Mouse (Mus musculus): ENCODE data around the gene R3hdm1. TPM values are rescaled to one million over a fixed set of nuclear protein-coding genes. Genes with fewer than 3 reads are reported as not detected.
A peak's percentile ranks its signal among the peaks of the same experiment; 100 is the strongest.
"Not testable (repeated sequence)": the region's sequence is repeated elsewhere in the genome, so short reads cannot be mapped to it uniquely, and the experiment has no call there.

Gene R3hdm1
- polyA plus RNA-seq, 1 experiment, result 151 TPM

GRCm38 (mm10) chr1:128243996-128244726 lies 141.1 kb downstream of the R3hdm1 start:
- peak overlapping the region; percentile 78 for H3K4me3 ChIP-seq (ENCODE audit: low read depth, low read length)
- peak overlapping the region; percentile 68 for H3K9ac ChIP-seq (ENCODE audit: low read depth, poor library complexity, severe bottlenecking)
- H3K9me3 ChIP-seq (replicated peaks; ENCODE audit: control insufficient read depth, insufficient read depth, low read length, poor library complexity, severe bottlenecking), result no peaks in the 10 kb centered on the region
- H3K4me1 ChIP-seq (ENCODE audit: control insufficient read depth, insufficient read depth, low read length), result no peaks in the 10 kb centered on the region
- H3K27ac ChIP-seq (ENCODE audit: insufficient read depth, low read length), result 0 out of 2 replicates have a peak overlapping the region, but pooled peaks have one; percentile 4
- TF ChIP-seq EP300 (IDR thresholded peaks at IDR 0.05; ENCODE audit: insufficient read depth, low read depth, low read length) (no peak), CTCF (IDR thresholded peaks at IDR 0.05; ENCODE audit: low read depth, low read length) (no peak), POLR2A (IDR thresholded peaks at IDR 0.05; ENCODE audit: insufficient read depth, low read length) (peak; percentile 48)
- H3K36me3 ChIP-seq (ENCODE audit: control insufficient read depth, insufficient read depth, low read length, poor library complexity, severe bottlenecking), result no peaks in the 10 kb centered on the region
- H3K27me3 ChIP-seq (ENCODE audit: control insufficient read depth, insufficient read depth, low read length, poor library complexity, severe bottlenecking), result no peaks in the 10 kb centered on the region

DNA sequence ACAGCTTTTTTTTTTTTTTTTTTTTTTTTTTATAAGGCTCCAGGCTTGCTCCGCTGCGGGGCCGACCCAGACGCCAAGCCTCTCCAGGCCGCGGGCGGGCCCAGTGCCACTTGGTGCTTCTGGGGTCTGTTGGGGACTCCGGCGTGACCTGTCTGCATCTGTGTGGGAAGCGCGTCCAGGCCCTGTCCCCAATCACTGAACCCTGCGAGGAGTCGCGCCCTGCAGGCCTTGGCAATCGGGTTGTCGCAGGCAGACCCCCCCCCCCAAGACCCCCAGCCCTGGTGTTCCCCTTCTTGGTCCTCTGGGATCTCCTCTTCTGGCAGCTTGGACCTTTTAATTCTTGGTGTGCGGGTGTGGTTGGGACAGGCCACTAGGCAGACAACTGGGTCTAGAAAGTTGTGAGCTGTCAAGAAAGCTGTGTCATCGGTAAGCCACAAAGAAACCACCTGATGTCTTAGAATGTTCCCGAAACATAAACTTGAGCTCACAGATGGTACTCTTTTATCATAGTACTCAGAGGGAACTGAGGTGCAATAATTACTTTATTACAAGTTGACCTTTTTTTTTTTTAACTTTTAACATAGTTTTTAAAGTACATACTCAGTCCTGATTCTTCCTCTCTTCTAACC lies 141.7 kb downstream of the R3hdm1 start:
- no peaks in the 10 kb centered on the region for H3K36me3 ChIP-seq (ENCODE audit: control insufficient read depth, insufficient read depth, low read length, poor library complexity, severe bottlenecking)
- H3K9me3 ChIP-seq (replicated peaks; ENCODE audit: control insufficient read depth, insufficient read depth, low read length, poor library complexity, severe bottlenecking), result no peaks in the 10 kb centered on the region
- TF ChIP-seq EP300 (IDR thresholded peaks at IDR 0.05; ENCODE audit: insufficient read depth, low read depth, low read length), result no peak
- TF ChIP-seq POLR2A (IDR thresholded peaks at IDR 0.05; ENCODE audit: insufficient read depth, low read length), result no peak
- no peak for TF ChIP-seq CTCF (IDR thresholded peaks at IDR 0.05; ENCODE audit: low read depth, low read length)
- no peaks in the 10 kb centered on the region for H3K27me3 ChIP-seq (ENCODE audit: control insufficient read depth, insufficient read depth, low read length, poor library complexity, severe bottlenecking)
- H3K4me3 ChIP-seq (ENCODE audit: low read depth, low read length), result peak overlapping the region; percentile 78
- H3K27ac ChIP-seq (ENCODE audit: insufficient read depth, low read length), result no peak overlapping the region
- H3K4me1 ChIP-seq (ENCODE audit: control insufficient read depth, insufficient read depth, low read length), result no peaks in the 10 kb centered on the region
- peak overlapping the region; percentile 68 for H3K9ac ChIP-seq (ENCODE audit: low read depth, poor library complexity, severe bottlenecking)

DNA sequence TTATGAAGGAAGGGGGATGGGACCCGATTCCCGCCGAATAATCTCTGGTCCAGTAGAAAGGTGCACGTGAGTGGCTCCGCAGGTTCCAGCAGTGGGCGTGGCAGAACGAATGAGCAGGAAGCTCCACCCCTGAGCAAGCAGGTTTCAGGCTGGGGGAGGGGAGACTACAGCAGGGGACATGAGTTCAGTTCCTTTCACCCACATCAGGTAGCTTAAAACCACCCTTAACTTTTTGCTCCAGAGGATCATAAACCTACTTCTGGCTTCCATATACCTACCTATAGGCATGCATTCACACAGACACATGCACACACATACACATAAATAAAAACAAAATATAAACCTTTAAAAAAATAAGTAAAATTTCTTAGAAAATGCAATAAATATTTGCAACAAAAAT lies 164.0 kb downstream of the R3hdm1 start:
- not testable (repeated sequence) for H3K9me3 ChIP-seq (replicated peaks; ENCODE audit: control insufficient read depth, insufficient read depth, low read length, poor library complexity, severe bottlenecking)
- 0 out of 2 replicates have a peak, but pooled peaks have one; percentile 28 for TF ChIP-seq EP300 (IDR thresholded peaks at IDR 0.05; ENCODE audit: insufficient read depth, low read depth, low read length)
- peaks cover 20% of the 10 kb centered on the region for H3K36me3 ChIP-seq (ENCODE audit: control insufficient read depth, insufficient read depth, low read length, poor library complexity, severe bottlenecking)

GRCm38 (mm10) chr1:128270731-128271130 lies 167.6 kb downstream of the R3hdm1 start:
- TF ChIP-seq POLR2A (IDR thresholded peaks at IDR 0.05; ENCODE audit: insufficient read depth, low read length), result no peak
- TF ChIP-seq EP300 (IDR thresholded peaks at IDR 0.05; ENCODE audit: insufficient read depth, low read depth, low read length), result no peak
- TF ChIP-seq CTCF (IDR thresholded peaks at IDR 0.05; ENCODE audit: low read depth, low read length), result no peak
- Histone ChIP-seq H3K27ac (ENCODE audit: insufficient read depth, low read length) (no peak overlapping the region), H3K36me3 (ENCODE audit: control insufficient read depth, insufficient read depth, low read length, poor library complexity, severe bottlenecking) (peaks cover 33% of the 10 kb centered on the region), H3K9ac (ENCODE audit: low read depth, poor library complexity, severe bottlenecking) (no peak overlapping the region), H3K4me1 (ENCODE audit: control insufficient read depth, insufficient read depth, low read length) (peaks cover 2% of the 10 kb centered on the region), H3K27me3 (ENCODE audit: control insufficient read depth, insufficient read depth, low read length, poor library complexity, severe bottlenecking) (no peaks in the 10 kb centered on the region), H3K4me3 (ENCODE audit: low read depth, low read length) (no peak overlapping the region), H3K9me3 (replicated peaks; ENCODE audit: control insufficient read depth, insufficient read depth, low read length, poor library complexity, severe bottlenecking) (no peaks in the 10 kb centered on the region)

More for the DNA sequence above, 164.0 kb downstream of the R3hdm1 start:
- H3K27me3 ChIP-seq (ENCODE audit: control insufficient read depth, insufficient read depth, low read length, poor library complexity, severe bottlenecking); H3K9ac ChIP-seq (ENCODE audit: low read depth, poor library complexity, severe bottlenecking); H3K4me1 ChIP-seq (ENCODE audit: control insufficient read depth, insufficient read depth, low read length); H3K4me3 ChIP-seq (ENCODE audit: low read depth, low read length); H3K27ac ChIP-seq (ENCODE audit: insufficient read depth, low read length): not testable (repeated sequence)

DNA sequence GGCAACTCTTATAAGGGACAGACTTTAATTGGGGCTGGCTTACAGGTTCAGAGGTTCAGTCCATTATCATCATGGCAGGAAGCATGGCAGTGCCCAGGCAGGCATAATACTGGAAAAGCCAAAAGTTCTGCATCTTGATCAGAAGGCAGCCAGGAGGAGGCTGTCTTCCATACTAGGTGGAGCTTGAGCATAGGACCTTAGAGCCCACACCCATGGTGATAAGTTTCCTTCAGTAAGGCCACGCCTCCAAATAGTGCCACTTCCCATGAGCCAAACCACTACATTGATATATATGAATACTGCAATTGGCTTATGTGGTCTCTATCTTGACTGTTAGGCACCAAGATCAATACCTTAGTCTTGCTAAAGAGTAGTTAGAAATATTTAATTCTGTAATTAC lies 172.8 kb downstream of the R3hdm1 start:
- Histone ChIP-seq H3K36me3 (ENCODE audit: control insufficient read depth, insufficient read depth, low read length, poor library complexity, severe bottlenecking) (peaks cover 23% of the 10 kb centered on the region), H3K27me3 (ENCODE audit: control insufficient read depth, insufficient read depth, low read length, poor library complexity, severe bottlenecking) (no peaks in the 10 kb centered on the region), H3K9ac (ENCODE audit: low read depth, poor library complexity, severe bottlenecking) (no peak overlapping the region), H3K4me1 (ENCODE audit: control insufficient read depth, insufficient read depth, low read length) (no peaks in the 10 kb centered on the region), H3K4me3 (ENCODE audit: low read depth, low read length) (no peak overlapping the region), H3K27ac (ENCODE audit: insufficient read depth, low read length) (no peak overlapping the region), H3K9me3 (replicated peaks; ENCODE audit: control insufficient read depth, insufficient read depth, low read length, poor library complexity, severe bottlenecking) (no peaks in the 10 kb centered on the region)
- TF ChIP-seq EP300 (IDR thresholded peaks at IDR 0.05; ENCODE audit: insufficient read depth, low read depth, low read length) (no peak), POLR2A (IDR thresholded peaks at IDR 0.05; ENCODE audit: insufficient read depth, low read length) (no peak), CTCF (IDR thresholded peaks at IDR 0.05; ENCODE audit: low read depth, low read length) (no peak)

GRCm38 (mm10) chr1:128278563-128278962 lies 175.5 kb downstream of the R3hdm1 start:
- no peak overlapping the region for H3K4me3 ChIP-seq (ENCODE audit: low read depth, low read length)
- H3K27ac ChIP-seq (ENCODE audit: insufficient read depth, low read length), result no peak overlapping the region
- H3K9ac ChIP-seq (ENCODE audit: low read depth, poor library complexity, severe bottlenecking), result no peak overlapping the region
- TF ChIP-seq EP300 (IDR thresholded peaks at IDR 0.05; ENCODE audit: insufficient read depth, low read depth, low read length) (no peak), CTCF (IDR thresholded peaks at IDR 0.05; ENCODE audit: low read depth, low read length) (no peak), POLR2A (IDR thresholded peaks at IDR 0.05; ENCODE audit: insufficient read depth, low read length) (no peak)
- H3K4me1 ChIP-seq (ENCODE audit: control insufficient read depth, insufficient read depth, low read length), result no peaks in the 10 kb centered on the region
- no peaks in the 10 kb centered on the region for H3K9me3 ChIP-seq (replicated peaks; ENCODE audit: control insufficient read depth, insufficient read depth, low read length, poor library complexity, severe bottlenecking)
- no peaks in the 10 kb centered on the region for H3K27me3 ChIP-seq (ENCODE audit: control insufficient read depth, insufficient read depth, low read length, poor library complexity, severe bottlenecking)
- peaks cover 15% of the 10 kb centered on the region for H3K36me3 ChIP-seq (ENCODE audit: control insufficient read depth, insufficient read depth, low read length, poor library complexity, severe bottlenecking)
